Mouse (Mus musculus) bone marrow macrophage, adult 2 months (primary cell): ENCODE measurements around the gene Syt1. TPM values are rescaled to one million over a fixed set of nuclear protein-coding genes. Genes with fewer than 3 reads are reported as not detected.

ENCODE experiments used
- H3K27ac ChIP-seq: 2 replicates; pipeline ENCODE4 v1.5.1; 2012; ENCODE audit warnings: low read depth, low read length; ENCODE audit not compliant: insufficient read depth
- H3K4me1 ChIP-seq: 2 replicates; pipeline ENCODE4 v1.6.1; 2012; ENCODE audit warnings: low read length; ENCODE audit not compliant: control insufficient read depth, insufficient read depth
- H3K4me3 ChIP-seq: 2 replicates; pipeline ENCODE4 v1.5.1; 2012; ENCODE audit warnings: mild to moderate bottlenecking, low read length, moderate library complexity; ENCODE audit not compliant: insufficient read depth
- CTCF ChIP-seq: IDR thresholded peaks from 2 replicates; pipeline ENCODE4 v1.5.1; 2012; ENCODE audit warnings: low read depth, mild to moderate bottlenecking, low read length, moderate library complexity
- POLR2A ChIP-seq: IDR thresholded peaks from 2 replicates; pipeline ENCODE4 v1.6.1; 2012; ENCODE audit warnings: mild to moderate bottlenecking, low read depth, low read length, borderline replicate concordance
- polyA plus RNA-seq: library from polyadenylated mRNA; stranded (reverse); fragments of >200 nt; gene quantifications from 2 replicates; pipeline ENCODE4 v1.2.4, GENCODE M21; 2012; ENCODE audit not compliant: missing spikeins, insufficient read depth, insufficient read length

The Syt1 gene
- polyA plus RNA-seq, 1 experiment, result not detected

DNA sequence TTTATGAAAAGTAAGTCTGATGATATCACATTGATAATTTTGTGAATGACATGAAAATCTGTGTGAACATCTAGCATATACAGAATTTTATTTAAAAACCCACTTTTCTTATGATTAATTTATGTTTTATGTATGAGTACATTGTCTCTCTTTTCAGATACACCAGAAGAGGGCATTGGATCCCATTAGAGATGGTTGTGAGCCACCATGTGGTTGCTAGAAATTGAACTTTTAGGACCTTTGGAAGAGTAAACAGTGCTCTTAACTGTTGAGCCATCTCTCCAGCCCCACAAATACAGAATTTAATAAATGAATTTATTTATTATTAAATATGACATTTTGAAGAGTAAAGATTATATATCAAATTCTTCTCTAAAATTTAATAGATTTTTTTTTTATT is 353.1 kb downstream of the Syt1 start:
- Histone ChIP-seq H3K4me1 (no peaks in the 10 kb centered on the region), H3K4me3 (no peak overlapping the region), H3K27ac (no peak overlapping the region)
- TF ChIP-seq CTCF (no peak), POLR2A (no peak)

- Histone ChIP-seq H3K4me3 (no peak overlapping the region), H3K4me1 (no peaks in the 10 kb centered on the region), H3K27ac (no peak overlapping the region)
- TF ChIP-seq CTCF (no peak), POLR2A (no peak)
Observed at GRCm38 (mm10) chr10:108656898-108657297, 353.9 kb downstream of the Syt1 start.

DNA sequence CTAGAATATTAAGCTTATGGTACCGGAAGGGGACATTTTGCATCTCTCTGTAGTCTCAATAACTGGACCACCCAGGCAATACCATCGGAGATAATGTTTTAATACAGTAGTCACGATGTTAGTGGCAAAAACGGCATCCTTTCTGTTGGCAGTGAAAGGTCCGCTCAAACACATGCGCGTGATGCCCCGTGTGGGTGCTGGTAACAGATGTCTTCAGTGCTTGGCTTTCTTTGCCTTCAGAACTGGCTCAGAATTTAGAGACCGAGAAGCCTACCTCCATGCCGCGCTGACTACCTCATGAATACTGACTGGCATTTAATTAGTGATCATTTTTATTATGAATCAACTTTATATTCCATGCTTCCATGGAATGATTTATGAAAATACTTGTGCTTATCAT is 355.7 kb downstream of the Syt1 start:
- no peaks in the 10 kb centered on the region for H3K4me1 ChIP-seq
- TF ChIP-seq POLR2A (no peak), CTCF (no peak)
- no peak overlapping the region for H3K27ac ChIP-seq
- H3K4me3 ChIP-seq, result no peak overlapping the region

DNA sequence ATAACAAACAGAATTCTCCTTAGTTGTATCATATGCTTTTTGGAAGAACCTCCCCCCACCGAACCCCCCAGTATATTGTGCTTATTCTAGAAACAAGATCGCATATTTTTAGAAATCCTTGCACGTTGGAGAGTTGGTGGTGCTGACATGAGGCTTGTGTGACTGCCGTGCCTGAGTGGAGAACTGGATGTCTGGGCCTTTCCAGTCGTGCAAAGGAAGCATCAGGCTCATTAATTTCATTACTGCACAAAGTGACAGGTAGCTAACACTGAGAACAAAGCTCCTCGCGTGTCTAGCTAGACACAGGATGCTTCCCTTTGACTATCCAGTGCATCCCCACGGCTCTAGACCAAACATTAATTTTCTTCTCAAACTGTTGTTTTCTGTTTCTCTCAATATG is 358.0 kb downstream of the Syt1 start:
- no peak overlapping the region for H3K4me3 ChIP-seq

DNA sequence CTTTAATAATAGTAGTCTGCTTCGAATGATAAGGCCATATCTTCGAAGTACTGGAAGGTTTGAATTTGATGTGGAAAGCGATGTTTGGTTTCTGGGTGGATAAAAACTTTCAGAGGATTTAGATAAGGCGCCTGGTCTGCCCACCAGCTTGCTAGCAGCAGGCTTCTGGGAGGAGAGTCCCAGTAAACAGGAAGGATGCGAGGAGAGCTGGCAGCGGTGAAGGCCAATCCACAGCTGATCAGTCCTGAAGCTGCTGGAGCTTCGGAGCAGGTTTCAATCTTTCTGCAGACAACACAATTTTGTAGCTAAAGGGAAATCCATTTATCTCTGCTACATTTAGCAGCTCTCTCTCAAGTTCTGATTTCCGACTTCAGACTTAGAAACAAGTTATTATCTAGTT is 358.7 kb downstream of the Syt1 start:
- TF ChIP-seq POLR2A (no peak), CTCF (no peak)
- Histone ChIP-seq H3K4me3 (no peak overlapping the region), H3K4me1 (no peaks in the 10 kb centered on the region), H3K27ac (no peak overlapping the region)

More for the DNA sequence above, 358.0 kb downstream of the Syt1 start:
- H3K27ac ChIP-seq, result no peak overlapping the region
- H3K4me1 ChIP-seq, result no peaks in the 10 kb centered on the region
- no peak for TF ChIP-seq POLR2A
- TF ChIP-seq CTCF, result no peak

DNA sequence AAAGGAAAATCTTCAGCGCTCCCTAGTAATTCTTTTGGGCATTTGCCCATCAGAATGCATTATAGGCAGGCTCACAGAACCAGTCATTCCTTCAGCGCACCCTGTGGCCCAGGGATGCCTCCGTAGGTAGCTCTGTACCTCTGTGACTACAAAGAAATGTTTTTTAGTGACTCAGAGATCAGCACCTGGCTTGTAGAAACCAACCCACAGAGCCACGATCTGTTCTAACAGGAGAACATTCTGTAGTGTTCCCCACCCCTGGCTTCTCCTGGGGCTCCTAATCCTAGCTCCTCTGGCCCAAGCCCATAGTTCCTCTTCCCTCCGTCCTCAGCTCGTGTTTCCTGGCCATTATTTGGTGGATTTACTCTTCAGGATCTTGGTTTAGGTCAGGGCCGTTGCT is 361.6 kb downstream of the Syt1 start:
- Histone ChIP-seq H3K4me3 (no peak overlapping the region), H3K4me1 (no peaks in the 10 kb centered on the region), H3K27ac (no peak overlapping the region)
- no peak for TF ChIP-seq CTCF
- no peak for TF ChIP-seq POLR2A

DNA sequence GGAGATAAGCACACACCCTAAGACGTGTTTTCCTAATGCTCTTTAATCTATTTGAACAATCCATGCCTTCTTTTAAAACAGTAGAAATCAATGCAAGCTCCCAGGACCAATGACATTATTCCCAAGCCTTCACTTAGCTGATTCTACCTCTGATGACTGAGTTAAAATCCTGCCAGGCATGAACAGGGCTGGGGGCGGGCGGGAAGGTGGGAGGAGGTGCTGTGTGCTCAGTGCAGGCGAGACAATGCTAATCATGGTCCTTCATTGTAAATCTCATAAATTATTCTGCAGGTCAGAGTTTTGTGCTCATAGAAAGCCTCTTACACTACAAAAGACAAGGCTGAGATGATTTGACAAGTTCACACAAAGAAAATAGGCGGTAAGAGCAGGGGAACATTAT is 366.9 kb downstream of the Syt1 start:
- TF ChIP-seq CTCF, result no peak
- TF ChIP-seq POLR2A, result no peak
- Histone ChIP-seq H3K4me3 (no peak overlapping the region), H3K27ac (no peak overlapping the region), H3K4me1 (no peaks in the 10 kb centered on the region)

GRCm38 (mm10) chr10:108638095-108638494 is 372.7 kb downstream of the Syt1 start:
- no peak overlapping the region for H3K27ac ChIP-seq
- no peak overlapping the region for H3K4me3 ChIP-seq
- H3K4me1 ChIP-seq, result no peaks in the 10 kb centered on the region
- TF ChIP-seq CTCF (no peak), POLR2A (no peak)

DNA sequence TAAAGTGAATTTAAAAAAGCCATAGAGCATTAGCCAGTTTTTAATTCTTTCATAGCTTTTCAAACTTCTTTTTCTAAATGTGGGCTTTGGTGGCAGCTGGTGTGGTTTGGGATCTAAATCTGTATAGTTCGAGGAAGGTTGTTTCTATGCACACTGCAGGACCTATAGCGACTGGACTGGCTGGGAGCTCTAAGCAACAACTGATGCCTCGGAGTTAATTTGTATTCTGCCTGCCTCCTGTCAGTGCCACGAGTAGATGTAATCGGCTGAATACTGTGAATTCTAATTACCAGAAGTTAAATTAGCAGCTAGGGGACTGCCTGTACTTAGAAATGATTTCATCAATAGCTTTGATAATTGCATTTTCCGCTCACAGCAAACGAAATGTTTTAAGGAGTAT is 374.7 kb downstream of the Syt1 start:
- H3K4me3 ChIP-seq, result no peak overlapping the region
- TF ChIP-seq CTCF (no peak), POLR2A (no peak)

DNA sequence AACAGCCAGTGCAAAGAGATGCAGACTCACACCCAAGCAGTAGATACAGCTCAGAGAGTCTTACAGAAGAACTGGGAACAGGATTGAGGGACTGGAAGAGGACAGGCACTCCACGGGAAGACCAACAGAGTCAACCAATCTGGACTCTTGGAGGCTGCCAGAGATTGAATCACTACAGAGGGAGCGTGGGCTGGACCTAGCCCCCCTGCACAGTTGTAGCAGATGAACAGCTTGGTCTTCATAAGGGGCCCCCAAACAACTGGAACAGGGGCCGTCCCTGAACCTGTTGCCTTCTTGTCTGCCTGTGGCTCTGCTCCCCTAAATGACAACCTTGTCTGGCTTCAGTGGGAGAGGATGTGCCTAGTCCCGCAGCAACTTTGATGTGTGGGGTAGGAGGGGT is 375.2 kb downstream of the Syt1 start:
- TF ChIP-seq POLR2A (no peak), CTCF (no peak)
- H3K4me3 ChIP-seq, result no peak overlapping the region
- no peaks in the 10 kb centered on the region for H3K4me1 ChIP-seq
- no peak overlapping the region for H3K27ac ChIP-seq

More for the DNA sequence above, 374.7 kb downstream of the Syt1 start:
- Histone ChIP-seq H3K4me1 (no peaks in the 10 kb centered on the region), H3K27ac (no peak overlapping the region)

GRCm38 (mm10) chr10:108630841-108631240 is 379.9 kb downstream of the Syt1 start:
- Histone ChIP-seq H3K4me3 (no peak overlapping the region), H3K4me1 (no peaks in the 10 kb centered on the region), H3K27ac (no peak overlapping the region)
- no peak for TF ChIP-seq POLR2A
- no peak for TF ChIP-seq CTCF
